ENCODE assay signal across 16 mouse cellular contexts in the genomic region with DNA sequence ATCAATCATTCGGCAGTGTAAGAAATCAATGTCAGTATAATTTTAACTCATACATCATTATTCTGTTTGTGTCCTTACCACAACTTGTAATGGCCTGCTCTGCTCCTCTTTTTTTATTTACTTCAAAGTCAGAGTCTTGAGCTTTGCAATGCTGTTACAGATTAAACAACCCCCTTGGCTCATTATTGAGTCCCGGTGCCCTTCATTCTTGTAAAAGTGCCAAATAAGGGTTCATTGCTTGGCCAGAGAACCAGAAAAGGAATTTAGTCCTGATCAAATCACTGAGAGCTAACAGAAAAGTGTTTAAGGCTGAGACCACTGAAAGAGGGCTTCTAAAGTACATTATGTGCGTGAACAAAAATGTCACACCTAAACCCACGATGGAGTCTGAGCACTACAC. TPM values are rescaled to one million over a fixed set of nuclear protein-coding genes. Genes with fewer than 3 reads are reported as not detected.
DNase-seq lines count a peak whose midpoint lies in the region; ATAC-seq and TF ChIP-seq lines count a peak whose summit lies in the region.
"Had no signal": no experiment of that assay in that cellular context is flagged by ENCODE, and none has a peak within 500 bp of the region (broad histone marks: within the 10 kb centered on the region; RNA-seq: fewer than 3 reads in every experiment).

No protein-coding gene starts in this region.

- H3K9me3 ChIP-seq in heart, postnatal 0 days (replicated peaks; ENCODE audit: control insufficient read depth, low read length): no peaks in the 10 kb centered on the region
- H3K9me3 ChIP-seq in lung, postnatal 0 days (ENCODE audit: low read length): no peaks in the 10 kb centered on the region
- H3K9me3 ChIP-seq: embryonic facial prominence, embryonic 15.5 days; forebrain, embryonic 15.5 days; hindbrain, embryonic 15.5 days; neural tube, embryonic 12.5 days had no signal

- peak; percentile 18 for DNase-seq in adrenal gland, postnatal 10 days
- DNase-seq in adrenal gland, adult 8-10 months: no peak
- no peak for DNase-seq in heart, postnatal 0 days (ENCODE audit: low spot score)
- no peak for DNase-seq in heart, postnatal 14 days
- DNase-seq in lung, postnatal 0 days (ENCODE audit: low spot score): no peak
- DNase-seq in lung, postnatal 36 days: no peak
- DNase-seq in B cell, adult 2 months: no peak
- DNase-seq in cerebellum, postnatal 14 days: no peak
- DNase-seq: cerebellum, adult 18-20 months; left cerebral cortex, postnatal 4 days; right cerebral cortex, postnatal 25 days; thymus, postnatal 36 days had no signal

- H3K27me3 ChIP-seq in heart, postnatal 0 days (ENCODE audit: control insufficient read depth, insufficient read depth, low read length): no peaks in the 10 kb centered on the region
- H3K27me3 ChIP-seq in lung, postnatal 0 days (replicated peaks; ENCODE audit: insufficient read depth, low read length): no peaks in the 10 kb centered on the region
- H3K27me3 ChIP-seq: embryonic facial prominence, embryonic 15.5 days; forebrain, embryonic 15.5 days; hindbrain, embryonic 15.5 days; neural tube, embryonic 12.5 days had no signal

- TF ChIP-seq EP300 in heart, postnatal 0 days (IDR thresholded peaks at IDR 0.05; ENCODE audit: low read depth): no peak
- TF ChIP-seq EP300 in lung, postnatal 0 days (IDR thresholded peaks at IDR 0.05): no peak

- peaks cover 39% of the 10 kb centered on the region for H3K4me1 ChIP-seq in heart, postnatal 0 days (ENCODE audit: control insufficient read depth, insufficient read depth)
- H3K4me1 ChIP-seq in lung, postnatal 0 days (ENCODE audit: insufficient read depth, low read depth, low read length): peaks cover 23% of the 10 kb centered on the region
- H3K4me1 ChIP-seq: forebrain, embryonic 15.5 days; hindbrain, embryonic 15.5 days; neural tube, embryonic 12.5 days had no signal

- ATAC-seq in heart, postnatal 0 days (ENCODE audit: insufficient read depth, low read depth): no peak
- no peak for ATAC-seq in lung, postnatal 0 days
- ATAC-seq: forebrain, embryonic 15.5 days had no signal

- 39% methylated on average over 4 of the region's 4 CpGs for WGBS in heart, postnatal 0 days
- WGBS in lung, postnatal 0 days: 25% methylated on average over 4 of the region's 4 CpGs

- H3K4me2 ChIP-seq in heart, postnatal 0 days (ENCODE audit: low read depth, low read length): no peak overlapping the region
- H3K4me2 ChIP-seq in lung, postnatal 0 days (replicated peaks; ENCODE audit: low read depth, low read length): no peak overlapping the region
- H3K4me2 ChIP-seq: embryonic facial prominence, embryonic 15.5 days; forebrain, embryonic 15.5 days; hindbrain, embryonic 15.5 days; neural tube, embryonic 12.5 days had no signal

- no peak overlapping the region for H3K9ac ChIP-seq in heart, postnatal 0 days (replicated peaks; ENCODE audit: low read depth, low read length)
- H3K9ac ChIP-seq in lung, postnatal 0 days (replicated peaks; ENCODE audit: low read depth): no peak overlapping the region
- H3K9ac ChIP-seq: embryonic facial prominence, embryonic 15.5 days; forebrain, embryonic 15.5 days; hindbrain, embryonic 15.5 days; neural tube, embryonic 12.5 days had no signal

- peak overlapping the region; percentile 48 for H3K27ac ChIP-seq in heart, postnatal 0 days (ENCODE audit: low read depth)
- peak overlapping the region; percentile 11; the same call in 1 of the 2 replicates for H3K27ac ChIP-seq in lung, postnatal 0 days (ENCODE audit: low read length)
- H3K27ac ChIP-seq: embryonic facial prominence, embryonic 15.5 days; forebrain, embryonic 15.5 days; hindbrain, embryonic 15.5 days; neural tube, embryonic 12.5 days had no signal

- H3K36me3 ChIP-seq in heart, postnatal 0 days (replicated peaks; ENCODE audit: control insufficient read depth, insufficient read depth, low read length): no peaks in the 10 kb centered on the region
- H3K36me3 ChIP-seq in lung, postnatal 0 days (ENCODE audit: insufficient read depth, low read length): no peaks in the 10 kb centered on the region
- H3K36me3 ChIP-seq: embryonic facial prominence, embryonic 15.5 days; forebrain, embryonic 15.5 days; hindbrain, embryonic 15.5 days; neural tube, embryonic 12.5 days had no signal

- intact Hi-C loops in heart, postnatal 14 days (cut with DNase I): no loop called here

- no peak overlapping the region for H3K4me3 ChIP-seq in heart, postnatal 0 days (ENCODE audit: low read depth, low read length)
- H3K4me3 ChIP-seq in lung, postnatal 0 days (ENCODE audit: low read depth, low read length): no peak overlapping the region
- H3K4me3 ChIP-seq: embryonic facial prominence, embryonic 15.5 days; forebrain, embryonic 15.5 days; hindbrain, embryonic 15.5 days; neural tube, embryonic 12.5 days had no signal

- TF ChIP-seq CTCF in heart, postnatal 0 days (IDR thresholded peaks at IDR 0.05; ENCODE audit: low read depth): no peak
- TF ChIP-seq CTCF in lung, postnatal 0 days (IDR thresholded peaks at IDR 0.05): no peak

RNA-seq across cellular contexts. Expression of gene Mdfic, which starts 10.2 kb away (rescaled TPM):
- 10 to 100 TPM; 51.9 to 55.3 TPM for total RNA-seq in adrenal gland, postnatal 10 days (2021)
- 10 to 100 TPM; 40.3 to 67.0 (median 50.5) TPM for total RNA-seq in adrenal gland, adult 8-10 months (2022)
- total RNA-seq in heart, postnatal 0 days (2014; rRNA removed; ENCODE audit: low replicate concordance): 11.1 and 16.9 TPM in 2 replicates
- polyA plus RNA-seq in heart, postnatal 0 days (2015; fragmentation: Nextera tagmentation; extraction: Ambion mirVana): 2.4 and 2.6 TPM in 2 replicates
- total RNA-seq in heart, postnatal 14 days (2021): 10 to 100 TPM; 17.7 to 22.0 TPM
- 9.1 and 12.0 TPM in 2 replicates for polyA plus RNA-seq in lung, postnatal 0 days (2015; fragmentation: Nextera tagmentation; extraction: Ambion mirVana)
